Comparison of ENCODE assay signal across 18 mouse cellular contexts in the genomic region with DNA sequence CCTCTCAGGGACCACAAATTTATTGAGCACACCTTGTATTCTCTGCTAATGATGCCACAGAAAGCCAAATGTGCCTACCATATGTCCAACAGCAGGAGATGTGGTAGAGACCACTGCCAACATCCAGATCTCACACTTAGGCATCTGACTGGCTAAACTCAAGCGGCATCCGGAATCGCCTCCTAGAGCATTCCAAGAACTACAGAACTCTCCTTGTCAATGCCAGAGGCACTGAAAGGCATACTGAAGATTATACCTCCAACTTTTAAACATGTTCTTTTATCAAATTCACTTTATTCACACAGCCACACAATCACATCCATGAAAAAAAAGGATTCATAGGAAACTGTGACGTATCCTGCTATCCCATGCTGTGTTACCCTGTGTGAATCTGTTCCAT.
"Had no signal": no experiment of that assay in that cellular context is flagged by ENCODE, and none has a peak within 500 bp of the region (broad histone marks: within the 10 kb centered on the region; RNA-seq: fewer than 3 reads in every experiment).

No protein-coding gene starts in this region.

- DNase-seq: kidney, postnatal 25 days; layer of hippocampus, postnatal 36 days; liver, embryonic 13.5 days; lung, embryonic 14.5 days; right cerebral cortex, adult 18-20 months; right cerebral cortex, postnatal 14 days; right cerebral cortex, postnatal 4 days; thymus, adult 2 months; thymus, postnatal 25 days had no signal

- H3K36me3 ChIP-seq: liver, embryonic 13.5 days; midbrain, embryonic 12.5 days; midbrain, embryonic 15.5 days; neural tube, embryonic 12.5 days; neural tube, embryonic 15.5 days had no signal

- ATAC-seq: lung, postnatal 0 days; midbrain, embryonic 15.5 days had no signal

- H3K4me2 ChIP-seq: liver, embryonic 13.5 days; lung, embryonic 14.5 days; midbrain, embryonic 12.5 days; midbrain, embryonic 15.5 days; neural tube, embryonic 12.5 days; neural tube, embryonic 15.5 days had no signal

- H3K9me3 ChIP-seq: liver, embryonic 13.5 days; midbrain, embryonic 12.5 days; midbrain, embryonic 15.5 days; neural tube, embryonic 12.5 days; neural tube, embryonic 15.5 days had no signal

- H3K4me3 ChIP-seq: left cerebral cortex, adult 2 months; liver, embryonic 13.5 days; midbrain, embryonic 12.5 days; midbrain, embryonic 15.5 days; neural tube, embryonic 12.5 days; neural tube, embryonic 15.5 days had no signal

- H3K9ac ChIP-seq: liver, embryonic 13.5 days; lung, embryonic 14.5 days; midbrain, embryonic 12.5 days; midbrain, embryonic 15.5 days; neural tube, embryonic 12.5 days; neural tube, embryonic 15.5 days had no signal

- H3K4me1 ChIP-seq: liver, embryonic 13.5 days; midbrain, embryonic 12.5 days; midbrain, embryonic 15.5 days; neural tube, embryonic 12.5 days; neural tube, embryonic 15.5 days had no signal

- H3K27ac ChIP-seq: kidney, postnatal 0 days; left cerebral cortex, adult 2 months; liver, embryonic 13.5 days; macrophage; midbrain, embryonic 12.5 days; midbrain, embryonic 15.5 days; neural tube, embryonic 12.5 days; neural tube, embryonic 15.5 days; stomach, postnatal 0 days had no signal

- H3K27me3 ChIP-seq: liver, embryonic 13.5 days; midbrain, embryonic 12.5 days; midbrain, embryonic 15.5 days; neural tube, embryonic 12.5 days; neural tube, embryonic 15.5 days had no signal
